Mouse (Mus musculus) stomach, embryonic 16.5 days (tissue): ENCODE measurements around the gene Cdkal1. TPM values are rescaled to one million over a fixed set of nuclear protein-coding genes. Genes with fewer than 3 reads are reported as not detected.

Source experiments
- ATAC-seq: fragments of 200-750 bp; cut with Nextera tagmentation; 2 replicates; pipeline ENCODE4 v1.8.0; 2017; ENCODE audit warnings: moderate number of reproducible peaks, moderate TSS enrichment; ENCODE audit not compliant: insufficient read depth, low FRiP score
- H3K27ac ChIP-seq: fragments of 300-500 bp; sonication (generic); 2 replicates; pipeline ENCODE4 v1.5.1; 2014; ENCODE audit warnings: low read length
- H3K27me3 ChIP-seq: fragments of 300-500 bp; sonication (generic); 2 replicates; pipeline ENCODE4 v1.6.1; 2014; ENCODE audit warnings: low read length, control low read depth, mixed read lengths; ENCODE audit not compliant: control insufficient read depth, insufficient read depth
- H3K36me3 ChIP-seq: fragments of 300-500 bp; sonication (generic); 2 replicates; pipeline ENCODE4 v1.6.1; 2014; ENCODE audit warnings: low read length; ENCODE audit not compliant: control insufficient read depth, insufficient read depth
- H3K4me1 ChIP-seq: fragments of 300-500 bp; sonication (generic); 2 replicates; pipeline ENCODE4 v1.6.1; 2014; ENCODE audit warnings: low read length, control low read depth, mixed read lengths; ENCODE audit not compliant: control insufficient read depth, insufficient read depth
- H3K4me2 ChIP-seq: fragments of 300-500 bp; sonication (generic); 2 replicates; pipeline ENCODE4 v1.6.1; 2014; ENCODE audit warnings: low read depth, low read length, mixed read lengths
- H3K4me3 ChIP-seq: fragments of 300-500 bp; sonication (generic); replicated peaks from 2 replicates; pipeline ENCODE4 v1.5.1; 2014; ENCODE audit warnings: mild to moderate bottlenecking, low read length
- H3K9ac ChIP-seq: fragments of 300-500 bp; sonication (generic); 2 replicates; pipeline ENCODE4 v1.6.1; 2014; ENCODE audit warnings: low read length
- H3K9me3 ChIP-seq: fragments of 300-500 bp; sonication (generic); replicated peaks from 2 replicates; pipeline ENCODE4 v1.6.1; 2016; ENCODE audit warnings: low read length, control low read depth; ENCODE audit not compliant: control insufficient read depth
- WGBS: fragments of 180-500 bp; shearing (Covaris S2); extraction: QIAGEN DNeasy Blood & Tissue Kit; methylation state at CpG from one replicate; pipeline ENCODE4 v1.1.7; 2014; 5-methylcytosine and 5-hydroxymethylcytosine counted together
- polyA plus RNA-seq: library from polyadenylated mRNA; unstranded; fragments of >200 nt; fragmentation: Nextera tagmentation; extraction: Ambion mirVana; gene quantifications from 2 replicates; pipeline ENCODE4 v1.2.1, GENCODE M21; 2015

The Cdkal1 gene
- polyA plus RNA-seq, 1 experiment from 2014 or later, result 29.8 TPM

GRCm38 (mm10) chr13:29746501-29747346 lies 108.8 kb downstream of the Cdkal1 start:
- Histone ChIP-seq H3K27ac (peak overlapping the region; percentile 62), H3K9ac (no peak overlapping the region)

GRCm38 (mm10) chr13:29745073-29745472 lies 110.4 kb downstream of the Cdkal1 start:
- no peak for ATAC-seq
- Histone ChIP-seq H3K4me1 (peaks cover 5% of the 10 kb centered on the region), H3K27me3 (no peaks in the 10 kb centered on the region), H3K27ac (no peak overlapping the region), H3K9ac (no peak overlapping the region), H3K9me3 (no peaks in the 10 kb centered on the region), H3K4me2 (no peak overlapping the region), H3K36me3 (no peaks in the 10 kb centered on the region), H3K4me3 (no peak overlapping the region)
- 61% methylated on average over 2 of the region's 2 CpGs for WGBS

More at GRCm38 (mm10) chr13:29746501-29747346, 108.8 kb downstream of the Cdkal1 start:
- Histone ChIP-seq H3K36me3 (no peaks in the 10 kb centered on the region), H3K9me3 (no peaks in the 10 kb centered on the region), H3K4me3 (no peak overlapping the region), H3K4me1 (peaks cover 5% of the 10 kb centered on the region), H3K27me3 (no peaks in the 10 kb centered on the region), H3K4me2 (no peak overlapping the region)
- 50% methylated on average over 9 of the region's 9 CpGs for WGBS
- ATAC-seq, result peak; percentile 62; the same call in 1 of the 2 replicates

GRCm38 (mm10) chr13:29744188-29744587 lies 111.3 kb downstream of the Cdkal1 start:
- H3K4me2 ChIP-seq, result no peak overlapping the region
- no peak overlapping the region for H3K4me3 ChIP-seq
- H3K9ac ChIP-seq, result no peak overlapping the region
- H3K36me3 ChIP-seq, result no peaks in the 10 kb centered on the region
- no peak overlapping the region for H3K27ac ChIP-seq
- no peaks in the 10 kb centered on the region for H3K9me3 ChIP-seq
- no peak for ATAC-seq
- no peaks in the 10 kb centered on the region for H3K27me3 ChIP-seq
- H3K4me1 ChIP-seq, result peaks cover 5% of the 10 kb centered on the region
- 80% methylated on average over 3 of the region's 3 CpGs for WGBS

- Histone ChIP-seq H3K4me1 (peaks cover 5% of the 10 kb centered on the region), H3K4me2 (no peak overlapping the region), H3K9me3 (no peaks in the 10 kb centered on the region), H3K27ac (no peak overlapping the region), H3K4me3 (no peak overlapping the region), H3K27me3 (no peaks in the 10 kb centered on the region), H3K9ac (no peak overlapping the region), H3K36me3 (no peaks in the 10 kb centered on the region)
- no peak for ATAC-seq
- 43% methylated on average over 4 of the region's 4 CpGs for WGBS
Observed at GRCm38 (mm10) chr13:29743761-29744160, 111.7 kb downstream of the Cdkal1 start.

GRCm38 (mm10) chr13:29737675-29738461 lies 117.6 kb downstream of the Cdkal1 start:
- H3K36me3 ChIP-seq, result no peaks in the 10 kb centered on the region
- H3K27me3 ChIP-seq, result no peaks in the 10 kb centered on the region
- no peak overlapping the region for H3K4me3 ChIP-seq
- H3K27ac ChIP-seq, result peak overlapping the region; percentile 28
- ATAC-seq, result peak; percentile 88; the same call in 1 of the 2 replicates
- H3K9me3 ChIP-seq, result no peaks in the 10 kb centered on the region
- no peaks in the 10 kb centered on the region for H3K4me1 ChIP-seq
- WGBS, result 48% methylated on average over 5 of the region's 5 CpGs
- no peak overlapping the region for H3K4me2 ChIP-seq
- no peak overlapping the region for H3K9ac ChIP-seq

- H3K9me3 ChIP-seq, result no peaks in the 10 kb centered on the region
- H3K4me3 ChIP-seq, result no peak overlapping the region
- ATAC-seq, result no peak
- no peak overlapping the region for H3K9ac ChIP-seq
- H3K27ac ChIP-seq, result no peak overlapping the region
- H3K27me3 ChIP-seq, result no peaks in the 10 kb centered on the region
- H3K4me2 ChIP-seq, result no peak overlapping the region
- no peaks in the 10 kb centered on the region for H3K36me3 ChIP-seq
- no peaks in the 10 kb centered on the region for H3K4me1 ChIP-seq
Observed at GRCm38 (mm10) chr13:29734496-29734895, 121.0 kb downstream of the Cdkal1 start.

GRCm38 (mm10) chr13:29726154-29726825 lies 129.2 kb downstream of the Cdkal1 start:
- Histone ChIP-seq H3K27me3 (no peaks in the 10 kb centered on the region), H3K4me3 (no peak overlapping the region), H3K9me3 (no peaks in the 10 kb centered on the region), H3K9ac (no peak overlapping the region), H3K36me3 (no peaks in the 10 kb centered on the region), H3K4me2 (no peak overlapping the region), H3K4me1 (no peaks in the 10 kb centered on the region), H3K27ac (no peak overlapping the region)
- 78% methylated on average over 5 of the region's 5 CpGs for WGBS
- ATAC-seq, result no peak

GRCm38 (mm10) chr13:29724855-29725254 lies 130.6 kb downstream of the Cdkal1 start:
- no peaks in the 10 kb centered on the region for H3K4me1 ChIP-seq
- 79% methylated on average over 6 of the region's 6 CpGs for WGBS
- no peaks in the 10 kb centered on the region for H3K9me3 ChIP-seq
- no peak overlapping the region for H3K4me2 ChIP-seq
- H3K27ac ChIP-seq, result no peak overlapping the region
- H3K4me3 ChIP-seq, result no peak overlapping the region
- no peaks in the 10 kb centered on the region for H3K36me3 ChIP-seq
- H3K27me3 ChIP-seq, result no peaks in the 10 kb centered on the region
- no peak for ATAC-seq
- H3K9ac ChIP-seq, result no peak overlapping the region

- Histone ChIP-seq H3K4me2 (no peak overlapping the region), H3K36me3 (no peaks in the 10 kb centered on the region), H3K4me3 (no peak overlapping the region), H3K9ac (no peak overlapping the region), H3K27me3 (no peaks in the 10 kb centered on the region), H3K27ac (no peak overlapping the region), H3K4me1 (no peaks in the 10 kb centered on the region), H3K9me3 (no peaks in the 10 kb centered on the region)
- no peak for ATAC-seq
- WGBS, result 70% methylated on average over 1 of the region's 1 CpGs
Observed at GRCm38 (mm10) chr13:29723150-29723549, 132.3 kb downstream of the Cdkal1 start.
